Comparison of ENCODE assay signal across 8 mouse cellular contexts in the genomic region with DNA sequence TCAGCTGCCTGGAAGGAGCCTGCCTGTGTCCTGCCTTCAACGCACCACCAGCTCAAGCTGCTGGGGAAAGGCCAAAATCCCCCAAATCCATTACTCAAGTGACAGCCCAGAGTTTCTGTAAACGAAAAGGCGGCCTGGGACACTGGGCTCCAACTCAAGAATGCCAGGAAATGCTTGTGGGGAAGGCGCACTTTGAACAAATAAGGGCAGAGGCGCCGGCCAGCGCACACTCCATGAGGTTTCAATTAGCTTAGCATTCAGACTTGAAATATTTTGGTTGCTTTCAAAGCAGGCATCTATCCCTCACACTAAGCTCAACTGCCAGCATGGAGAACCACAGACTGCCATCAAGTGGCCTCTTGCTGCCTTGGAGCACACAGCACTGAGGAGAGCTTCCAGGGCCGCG. TPM values are rescaled to one million over a fixed set of nuclear protein-coding genes. Genes with fewer than 3 reads are reported as not detected.
A peak's percentile ranks its signal among the peaks of the same experiment; 100 is the strongest.
DNase-seq lines count a peak whose midpoint lies in the region; ATAC-seq lines count a peak whose summit lies in the region.

No protein-coding gene starts in this region.

- H3K27me3 ChIP-seq in lung, embryonic 15.5 days, result no peaks in the 10 kb centered on the region

- H3K4me2 ChIP-seq in lung, embryonic 15.5 days, result peak overlapping the region; percentile 37

- H3K27ac ChIP-seq in lung, embryonic 15.5 days, result peak overlapping the region; percentile 99

- ATAC-seq in lung, embryonic 15.5 days (ENCODE audit: borderline replicate concordance, extremely low read depth, low FRiP score, low TSS enrichment), result peak; percentile 79

- H3K4me3 ChIP-seq in lung, embryonic 15.5 days, result peak overlapping the region; percentile 0; the same call in 1 of the 2 replicates

- H3K9me3 ChIP-seq in lung, embryonic 15.5 days, result no peaks in the 10 kb centered on the region

- peaks cover 74% of the 10 kb centered on the region for H3K36me3 ChIP-seq in lung, embryonic 15.5 days

- peak; percentile 40 for DNase-seq in urinary bladder, postnatal 14 days (ENCODE audit: low spot score)
- DNase-seq in urinary bladder, postnatal 25 days (ENCODE audit: low spot score), result no peak
- DNase-seq in heart, adult 8-10 months (ENCODE audit: low spot score), result peak; percentile 70
- DNase-seq in kidney, adult 8-10 months, result peak; percentile 73 to 78
- DNase-seq in c-Kit-positive CD71-positive TER-119-positive erythroid progenitor cells, embryonic 14.5 days (ENCODE audit: low spot score), result no peak
- no peak for DNase-seq in spleen, adult 18-20 months
- DNase-seq in cerebellum, adult 11-12 months, result no peak

- 7% methylated on average over 9 of the region's 9 CpGs for WGBS in lung, embryonic 15.5 days

- H3K9ac ChIP-seq in lung, embryonic 15.5 days, result peak overlapping the region; percentile 34; the same call in 1 of the 2 replicates

- peaks cover 79% of the 10 kb centered on the region for H3K4me1 ChIP-seq in lung, embryonic 15.5 days

RNA-seq across cellular contexts. Expression of a gene that starts 9.9 kb away (rescaled TPM):
- total RNA-seq in heart, adult 8-10 months (2022), result 10 to 100 TPM; 39.6 to 55.1 (median 44.7) TPM
- 169 and 176 TPM in 2 replicates for polyA plus RNA-seq in lung, embryonic 15.5 days (2015; fragmentation: Nextera tagmentation; extraction: Ambion mirVana)

RNA-seq across cellular contexts. Expression of a gene that starts 10.0 kb away (rescaled TPM):
- 100 to 1,000 TPM in 3 of 4 experiments, 10 to 100 TPM in 1; 98.7 to 113 (median 104) TPM for total RNA-seq in heart, adult 8-10 months (2022)
- polyA plus RNA-seq in lung, embryonic 15.5 days (2015; fragmentation: Nextera tagmentation; extraction: Ambion mirVana), result 43.4 and 46.5 TPM in 2 replicates

Comparison
In these comparisons a context has a peak if more than half of its experiments do, and no peak if none do; other contexts are left out.
1. DNase-seq: peak in urinary bladder, postnatal 14 days (single experiment), heart, adult 8-10 months (single experiment) and kidney, adult 8-10 months (2 of 2); none in urinary bladder, postnatal 25 days (single experiment), c-Kit-positive CD71-positive TER-119-positive erythroid progenitor cells, embryonic 14.5 days (single experiment), spleen, adult 18-20 months (0 of 2) and cerebellum, adult 11-12 months (single experiment).